Mouse (Mus musculus) hindbrain, embryonic 10.5 days (tissue): ENCODE results near the gene Mrpl45. TPM values are rescaled to one million over a fixed set of nuclear protein-coding genes. Genes with fewer than 3 reads are reported as not detected.
"Not testable (repeated sequence)": the region's sequence is repeated elsewhere in the genome, so short reads cannot be mapped to it uniquely, and the experiment has no call there.

Experiments
- DNase-seq: peaks from one replicate; pipeline ENCODE4 v3.0.0-alpha.2; 2017; ENCODE audit warnings: low spot score
- H3K27ac ChIP-seq: fragments of 300-500 bp; sonication (generic); 2 replicates; pipeline ENCODE4 v1.5.1; 2016; ENCODE audit warnings: mild to moderate bottlenecking, moderate library complexity
- H3K27me3 ChIP-seq: fragments of 300-500 bp; sonication (generic); 2 replicates; pipeline ENCODE4 v1.6.1; 2016; ENCODE audit warnings: mild to moderate bottlenecking; ENCODE audit not compliant: poor library complexity, insufficient read depth, severe bottlenecking
- H3K36me3 ChIP-seq: fragments of 300-500 bp; sonication (generic); 2 replicates; pipeline ENCODE4 v1.6.1; 2016; ENCODE audit warnings: mild to moderate bottlenecking, moderate library complexity
- H3K4me1 ChIP-seq: fragments of 300-500 bp; sonication (generic); replicated peaks from 2 replicates; pipeline ENCODE4 v1.6.1; 2016; ENCODE audit warnings: mild to moderate bottlenecking
- H3K4me3 ChIP-seq: fragments of 300-500 bp; sonication (generic); 2 replicates; pipeline ENCODE4 v1.5.1; 2016; ENCODE audit warnings: mild to moderate bottlenecking, moderate library complexity
- H3K9me3 ChIP-seq: fragments of 300-500 bp; sonication (generic); 2 replicates; pipeline ENCODE4 v1.6.1; 2016; ENCODE audit warnings: mild to moderate bottlenecking, moderate library complexity
- WGBS: fragments of 180-500 bp; shearing (Covaris S2); methylation state at CpG from one replicate; pipeline ENCODE4 v1.1.7; 2016; 5-methylcytosine and 5-hydroxymethylcytosine counted together
- polyA plus RNA-seq: library from polyadenylated mRNA; unstranded; fragments of >200 nt; fragmentation: Nextera tagmentation; extraction: Ambion mirVana; gene quantifications from 2 replicates; pipeline ENCODE4 v1.2.1, GENCODE M21; 2016

Mrpl45 gene
- 50.8 and 63.5 TPM in 2 replicates for polyA plus RNA-seq

- under 1% methylated on average over 50 of the region's 50 CpGs for WGBS
- Histone ChIP-seq H3K27ac (peak within 1 kb of the TSS; percentile 89), H3K9me3 (no peaks in the 10 kb centered on the region), H3K27me3 (peaks cover 9% of the 10 kb centered on the region; the same call in 1 of the 2 replicates), H3K4me3 (peak within 1 kb of the TSS; percentile 62), H3K36me3 (peaks cover 25% of the 10 kb centered on the region), H3K4me1 (peaks cover 21% of the 10 kb centered on the region)
- DNase-seq: peak; percentile 98
Measured at GRCm38 (mm10) chr11:97315504-97316503, at the start of gene Mrpl45. TSS of gene Mrpl45 (plus strand) at chr11:97315716.

GRCm38 (mm10) chr11:97266544-97266943, 49.0 kb upstream of the Mrpl45 start:
- WGBS: 90% methylated on average over 1 of the region's 1 CpGs
- not testable (repeated sequence) for H3K27me3 ChIP-seq, DNase-seq, H3K9me3 ChIP-seq, H3K27ac ChIP-seq, H3K4me1 ChIP-seq, H3K4me3 ChIP-seq
- peaks cover 60% of the 10 kb centered on the region for H3K36me3 ChIP-seq

GRCm38 (mm10) chr11:97270004-97270403, 45.5 kb upstream of the Mrpl45 start:
- H3K36me3 ChIP-seq: peaks cover 36% of the 10 kb centered on the region
- H3K4me3 ChIP-seq, H3K4me1 ChIP-seq, H3K9me3 ChIP-seq, H3K27me3 ChIP-seq, DNase-seq, H3K27ac ChIP-seq: not testable (repeated sequence)
- 81% methylated on average over 2 of the region's 2 CpGs for WGBS

DNA sequence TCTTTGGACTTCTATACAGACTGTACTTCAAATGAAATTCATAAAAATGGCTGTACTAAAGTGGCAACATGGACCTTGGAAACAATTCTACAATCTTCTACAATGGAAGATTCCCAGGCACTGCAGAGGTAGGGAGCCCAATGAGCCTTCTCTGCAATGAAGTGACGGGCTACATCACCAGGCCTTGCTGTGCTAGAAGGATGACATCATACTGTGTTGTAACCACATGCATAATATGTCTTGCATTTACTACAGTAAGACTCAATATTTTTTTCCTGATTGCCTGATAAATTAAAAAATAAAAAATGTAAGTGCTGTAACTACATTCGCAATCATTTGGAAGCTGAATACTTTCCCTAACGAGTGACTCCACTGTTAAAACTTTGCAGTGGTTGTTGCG, 42.7 kb upstream of the Mrpl45 start:
- Histone ChIP-seq H3K4me3 (no peak overlapping the region), H3K36me3 (peaks cover 12% of the 10 kb centered on the region), H3K4me1 (peaks cover 6% of the 10 kb centered on the region), H3K27me3 (no peaks in the 10 kb centered on the region), H3K9me3 (peaks cover 5% of the 10 kb centered on the region), H3K27ac (no peak overlapping the region)
- no peak for DNase-seq
- WGBS: 93% methylated on average over 4 of the region's 4 CpGs

DNA sequence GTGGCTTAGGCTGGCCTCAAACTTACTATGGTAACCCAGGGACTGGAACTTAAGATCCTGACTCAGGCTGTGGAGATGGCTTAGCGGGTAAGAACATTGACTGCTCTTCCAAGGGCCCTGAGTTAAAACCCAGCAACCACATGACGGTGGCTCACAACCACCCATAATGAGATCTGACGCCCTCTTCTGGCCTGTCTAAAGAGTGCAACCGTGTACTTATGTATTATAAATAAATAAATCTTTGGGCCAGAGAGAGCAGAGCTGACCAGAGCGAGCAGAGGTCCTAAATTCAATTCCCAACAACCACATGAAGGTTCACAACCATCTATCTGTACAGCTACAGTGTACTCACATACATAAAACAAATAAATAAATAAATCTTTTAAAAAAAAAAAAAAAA, 41.9 kb upstream of the Mrpl45 start:
- WGBS: 86% methylated on average over 5 of the region's 5 CpGs
- Histone ChIP-seq H3K4me3 (no peak overlapping the region), H3K27me3 (no peaks in the 10 kb centered on the region), H3K27ac (no peak overlapping the region), H3K36me3 (peaks cover 12% of the 10 kb centered on the region), H3K9me3 (peaks cover 5% of the 10 kb centered on the region), H3K4me1 (peaks cover 14% of the 10 kb centered on the region)
- DNase-seq: no peak

DNA sequence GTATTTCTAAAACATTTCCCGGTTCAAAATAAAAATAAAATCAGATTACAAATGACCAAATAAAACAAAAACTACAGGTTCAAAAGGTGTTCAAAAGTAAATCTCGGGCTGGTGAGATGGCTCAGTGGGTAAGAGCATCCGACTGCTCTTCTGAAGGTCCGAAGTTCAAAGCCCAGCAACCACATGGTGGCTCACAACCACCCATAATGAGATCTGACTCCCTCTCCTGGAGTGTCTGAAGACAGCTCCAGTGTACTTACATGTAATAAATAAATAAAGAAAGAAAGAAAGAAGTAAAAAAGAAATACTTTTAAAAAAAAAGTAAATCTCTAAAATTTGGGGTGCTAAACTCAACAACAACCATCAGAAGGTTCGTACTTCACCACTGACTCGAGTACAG, 40.6 kb upstream of the Mrpl45 start:
- not testable (repeated sequence) for H3K27me3 ChIP-seq, H3K4me3 ChIP-seq, H3K27ac ChIP-seq, DNase-seq, H3K9me3 ChIP-seq
- Histone ChIP-seq H3K36me3 (peaks cover 12% of the 10 kb centered on the region), H3K4me1 (peaks cover 26% of the 10 kb centered on the region)
- WGBS: 96% methylated on average over 6 of the region's 6 CpGs

DNA sequence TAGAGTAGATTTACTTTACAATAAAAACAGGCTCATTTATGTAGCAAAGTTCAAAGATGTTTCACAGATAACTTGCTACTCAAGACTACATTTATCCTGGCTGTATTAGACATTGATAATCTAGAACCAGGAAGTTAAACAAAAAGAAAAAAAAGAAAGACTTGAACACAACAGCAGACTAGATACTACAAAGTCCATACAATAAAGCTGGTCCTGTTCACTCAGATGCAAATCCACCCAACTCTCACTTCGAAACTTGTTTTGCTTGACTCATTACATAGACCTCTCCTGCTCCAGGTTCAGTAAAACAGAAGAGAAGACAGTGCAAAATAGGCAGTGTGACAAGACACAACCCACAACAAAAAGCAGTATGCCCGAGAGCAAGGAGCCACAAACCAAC, 40.2 kb upstream of the Mrpl45 start:
- peaks cover 26% of the 10 kb centered on the region for H3K4me1 ChIP-seq
- peaks cover 5% of the 10 kb centered on the region for H3K9me3 ChIP-seq
- WGBS: 96% methylated on average over 2 of the region's 2 CpGs
- H3K27ac ChIP-seq: no peak overlapping the region
- DNase-seq: no peak
- no peaks in the 10 kb centered on the region for H3K27me3 ChIP-seq
- H3K4me3 ChIP-seq: no peak overlapping the region
- H3K36me3 ChIP-seq: peaks cover 12% of the 10 kb centered on the region

DNA sequence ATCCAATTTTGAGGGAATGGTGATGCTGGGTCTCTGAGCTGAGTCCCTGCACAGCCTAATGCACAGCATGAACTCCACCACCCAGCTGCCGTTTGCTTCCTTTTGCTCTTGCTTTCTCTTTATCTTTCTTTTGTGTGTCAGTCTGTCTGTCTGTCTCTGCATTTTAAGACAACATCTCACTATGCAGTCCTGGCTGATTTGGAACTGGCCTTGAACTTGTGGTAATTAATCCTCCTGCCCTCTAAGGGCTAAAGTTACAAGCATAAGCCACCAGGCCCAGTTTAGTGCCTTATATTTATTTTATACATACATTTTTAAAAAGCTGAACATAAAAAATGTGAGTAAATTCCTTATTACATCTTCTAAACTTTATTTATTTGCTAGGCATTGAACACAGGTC, 39.5 kb upstream of the Mrpl45 start:
- no peak overlapping the region for H3K27ac ChIP-seq
- peaks cover 26% of the 10 kb centered on the region for H3K4me1 ChIP-seq
- WGBS: 62% methylated on average over 1 of the region's 1 CpGs
- H3K4me3 ChIP-seq: no peak overlapping the region
- H3K27me3 ChIP-seq: no peaks in the 10 kb centered on the region
- peaks cover 5% of the 10 kb centered on the region for H3K9me3 ChIP-seq
- DNase-seq: no peak
- H3K36me3 ChIP-seq: peaks cover 12% of the 10 kb centered on the region

DNA sequence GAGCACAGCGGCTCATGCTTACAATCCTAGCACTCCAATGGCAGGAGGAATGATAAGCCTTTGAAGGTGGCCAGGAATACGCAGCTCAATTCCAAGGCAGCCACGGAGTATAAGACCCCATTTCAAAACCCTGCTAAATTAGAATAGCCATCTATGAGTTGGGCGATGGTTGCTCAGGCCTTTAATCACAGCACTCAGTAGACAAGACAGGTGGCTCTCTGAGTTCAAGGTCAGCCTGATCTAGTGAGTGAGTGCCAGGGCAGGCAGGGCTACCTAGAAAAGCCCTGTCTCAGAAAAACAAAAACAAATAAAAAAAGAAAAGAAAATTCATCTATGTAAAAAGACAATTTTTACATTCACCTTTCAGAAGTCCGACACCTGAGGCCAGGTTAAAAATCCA, 38.4 kb upstream of the Mrpl45 start:
- no peaks in the 10 kb centered on the region for H3K27me3 ChIP-seq
- H3K27ac ChIP-seq: no peak overlapping the region
- H3K4me1 ChIP-seq: peaks cover 26% of the 10 kb centered on the region
- 94% methylated on average over 5 of the region's 5 CpGs for WGBS
- no peak for DNase-seq
- H3K9me3 ChIP-seq: peaks cover 5% of the 10 kb centered on the region
- H3K4me3 ChIP-seq: no peak overlapping the region
- H3K36me3 ChIP-seq: peaks cover 6% of the 10 kb centered on the region

GRCm38 (mm10) chr11:97278456-97278855, 37.1 kb upstream of the Mrpl45 start:
- Histone ChIP-seq H3K4me1 (peaks cover 26% of the 10 kb centered on the region), H3K27me3 (no peaks in the 10 kb centered on the region), H3K9me3 (peaks cover 5% of the 10 kb centered on the region), H3K27ac (peak overlapping the region; percentile 99; the same call in 1 of the 2 replicates), H3K36me3 (peaks cover 6% of the 10 kb centered on the region), H3K4me3 (peak overlapping the region; percentile 99)
- DNase-seq: no peak
- WGBS: 83% methylated on average over 6 of the region's 6 CpGs

DNA sequence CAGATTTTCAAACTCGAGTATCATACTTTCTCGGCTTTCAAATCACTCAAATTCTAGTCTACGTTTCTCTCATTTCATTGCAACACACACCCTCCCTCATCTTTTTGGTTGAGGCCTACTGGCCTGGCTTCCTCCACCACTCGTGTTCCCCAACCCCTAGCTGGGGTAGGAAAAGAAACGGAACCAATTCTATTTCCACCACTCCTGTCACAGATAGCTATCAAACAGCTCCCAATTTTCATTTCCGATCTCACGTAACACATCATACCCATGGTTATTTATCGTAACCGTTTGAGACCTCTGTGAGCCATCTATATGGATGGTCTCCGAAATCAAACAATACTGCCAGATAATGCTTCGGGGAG, 36.5 kb upstream of the Mrpl45 start:
- peaks cover 6% of the 10 kb centered on the region for H3K36me3 ChIP-seq
- peak overlapping the region; percentile 99 for H3K27ac ChIP-seq
- H3K27me3 ChIP-seq: no peaks in the 10 kb centered on the region
- DNase-seq: no peak
- H3K9me3 ChIP-seq: peaks cover 5% of the 10 kb centered on the region
- 28% methylated on average over 11 of the region's 11 CpGs for WGBS
- peaks cover 26% of the 10 kb centered on the region for H3K4me1 ChIP-seq
- peak overlapping the region; percentile 99 for H3K4me3 ChIP-seq

- H3K27ac ChIP-seq: peak overlapping the region; percentile 99
- DNase-seq: peak; percentile 83
- under 1% methylated on average over 64 of the region's 64 CpGs for WGBS
Measured at GRCm38 (mm10) chr11:97279405-97280215, 35.9 kb upstream of the Mrpl45 start.

More at GRCm38 (mm10) chr11:97279405-97280215, 35.9 kb upstream of the Mrpl45 start:
- Histone ChIP-seq H3K36me3 (peaks cover under 1% of the 10 kb centered on the region; the same call in 1 of the 2 replicates), H3K9me3 (peaks cover under 1% of the 10 kb centered on the region; the same call in 1 of the 2 replicates), H3K27me3 (no peaks in the 10 kb centered on the region), H3K4me1 (peaks cover 26% of the 10 kb centered on the region), H3K4me3 (peak overlapping the region; percentile 99)
